Mouse (Mus musculus) gastrocnemius, adult 8-10 months (tissue): ENCODE data around the gene 1700001P01Rik. TPM values are rescaled to one million over a fixed set of nuclear protein-coding genes. Genes with fewer than 3 reads are reported as not detected.
"Not testable (repeated sequence)": the region's sequence is repeated elsewhere in the genome, so short reads cannot be mapped to it uniquely, and the experiment has no call there.

ENCODE experiments used
- DNase-seq, 2 experiments: peaks; one replicate each; pipeline ENCODE4 v3.0.0; 2022; ENCODE audit warnings: low spot score in 2 of 2
- microRNA-seq: library from miRNA; unstranded; fragments of <30 nt; microRNA quantifications from one replicate; pipeline ENCODE4 v1.2.0, GENCODE M21; 2022
- total RNA-seq, 4 experiments: library from RNA; stranded (reverse); gene quantifications; 2 replicates each; pipeline ENCODE4 v1.2.4; 2022

The 1700001P01Rik gene
- total RNA-seq, 4 experiments from 2014 or later = not detected

DNA sequence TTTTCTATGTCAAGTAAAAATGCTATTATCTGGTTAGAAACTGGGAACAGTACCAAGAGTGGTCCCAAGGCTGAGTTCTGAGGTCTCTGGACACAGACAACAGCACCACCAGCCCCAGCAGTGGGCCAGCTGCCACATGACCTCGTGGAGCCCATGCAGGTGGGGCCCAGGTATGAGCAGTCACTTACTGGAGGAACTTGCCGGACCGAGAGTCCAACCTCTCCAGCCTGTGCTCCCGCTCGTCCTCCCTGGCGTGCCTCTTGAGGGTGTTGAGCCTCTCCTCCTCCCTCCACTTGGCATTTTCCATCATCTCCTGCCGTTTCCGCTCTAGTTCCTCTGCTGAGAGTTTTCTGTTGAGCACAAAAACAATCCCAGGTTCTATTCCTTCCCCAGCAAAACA lies 27.9 kb downstream of the 1700001P01Rik start:
- no peak for DNase-seq

- DNase-seq = no peak
These were observed 30.4 kb downstream of the 1700001P01Rik start for GRCm38 (mm10) chr11:97745331-97745721.

GRCm38 (mm10) chr11:97744718-97745330 lies 30.9 kb downstream of the 1700001P01Rik start:
- DNase-seq = peak; percentile 98

GRCm38 (mm10) chr11:97744063-97744717 lies 31.5 kb downstream of the 1700001P01Rik start, which contains the start of gene Pip4k2b:
Pip4k2b (minus strand) TSS chr11:97744704.
- DNase-seq = peak in 1 of 2 experiments; percentile 35

DNA sequence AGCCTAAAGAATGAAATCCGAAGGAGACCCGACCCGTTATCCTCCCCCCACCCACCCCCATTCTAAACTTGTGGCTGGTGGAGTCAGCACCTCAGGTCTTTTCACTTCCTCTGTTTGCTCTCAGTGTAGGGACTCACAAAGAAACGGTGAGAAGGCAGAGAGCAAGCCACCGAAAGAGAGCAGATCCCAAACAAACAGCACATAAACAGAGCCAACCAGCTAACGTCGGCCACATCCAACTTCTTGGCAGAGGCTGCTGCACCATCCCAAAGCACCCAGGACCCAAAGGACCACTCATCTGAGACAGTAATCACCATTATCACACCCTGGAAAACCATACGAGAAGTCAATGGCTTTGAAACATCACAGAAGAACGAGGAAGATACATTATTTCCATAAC lies 32.3 kb downstream of the 1700001P01Rik start:
- DNase-seq = no peak

GRCm38 (mm10) chr11:97742591-97742990 lies 33.1 kb downstream of the 1700001P01Rik start:
- no peak for DNase-seq

- DNase-seq = no peak
These were observed 33.6 kb downstream of the 1700001P01Rik start for GRCm38 (mm10) chr11:97742157-97742556.

- DNase-seq = no peak
These were observed 35.5 kb downstream of the 1700001P01Rik start for GRCm38 (mm10) chr11:97740190-97740589.

DNA sequence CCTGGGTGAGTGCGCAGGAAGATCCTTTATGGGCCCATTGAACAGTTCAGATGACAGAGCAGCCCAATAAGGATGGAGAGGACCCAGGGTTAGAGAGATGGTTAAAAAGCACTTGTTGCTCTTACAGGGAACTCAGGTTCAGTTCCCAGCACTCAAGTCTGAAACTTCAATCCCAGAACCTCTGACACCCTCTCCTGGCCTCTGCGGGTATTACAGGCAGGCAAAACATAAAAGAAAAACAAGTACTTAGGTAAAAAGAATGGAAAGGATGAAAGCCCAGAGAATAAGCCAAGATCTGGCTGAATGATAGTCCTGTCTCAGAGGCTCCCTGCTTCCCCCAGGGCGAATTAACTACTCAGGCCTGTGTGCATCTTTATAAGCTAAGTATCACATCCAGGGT lies 36.6 kb downstream of the 1700001P01Rik start:
- DNase-seq = no peak

DNA sequence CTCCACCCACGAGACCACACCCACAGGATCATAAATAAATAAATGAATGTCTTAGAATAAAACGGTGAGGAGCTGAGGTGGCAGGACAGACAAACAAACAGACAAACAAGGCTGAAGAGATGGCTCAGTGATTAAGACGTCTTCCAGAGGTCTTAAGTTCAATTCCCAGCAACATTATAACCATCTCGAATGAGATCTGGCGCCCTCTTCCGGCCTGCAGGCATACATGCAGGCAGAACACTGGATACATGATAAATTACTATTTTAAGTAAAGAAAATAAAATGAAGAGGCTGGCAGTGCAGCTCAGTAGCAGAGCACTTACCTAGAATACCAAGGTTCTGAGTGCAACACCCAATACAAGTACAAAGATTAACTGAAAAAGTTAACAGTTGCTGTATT lies 37.0 kb downstream of the 1700001P01Rik start:
- DNase-seq = no peak

- DNase-seq = no peak
These were observed 38.1 kb downstream of the 1700001P01Rik start for GRCm38 (mm10) chr11:97737600-97737999.

DNA sequence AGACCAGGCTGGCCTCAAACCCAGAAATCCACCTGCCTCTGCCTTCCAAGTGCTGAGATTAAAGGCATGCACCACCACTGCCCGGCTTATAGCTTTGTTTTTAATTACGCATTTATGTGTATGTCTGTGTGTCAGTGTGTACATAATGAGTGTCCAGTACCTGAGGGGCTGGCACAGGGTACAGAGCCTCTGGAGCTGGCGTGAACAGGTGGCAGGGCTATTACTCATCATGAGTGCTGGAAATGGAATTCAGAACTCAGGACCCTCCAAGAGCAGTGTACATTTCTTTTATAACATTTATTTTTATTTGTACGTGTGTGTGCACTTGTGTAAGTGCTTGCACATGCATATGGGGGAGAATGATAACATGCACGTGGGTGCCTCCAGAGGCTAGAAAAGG lies 39.1 kb downstream of the 1700001P01Rik start:
- DNase-seq = no peak

DNA sequence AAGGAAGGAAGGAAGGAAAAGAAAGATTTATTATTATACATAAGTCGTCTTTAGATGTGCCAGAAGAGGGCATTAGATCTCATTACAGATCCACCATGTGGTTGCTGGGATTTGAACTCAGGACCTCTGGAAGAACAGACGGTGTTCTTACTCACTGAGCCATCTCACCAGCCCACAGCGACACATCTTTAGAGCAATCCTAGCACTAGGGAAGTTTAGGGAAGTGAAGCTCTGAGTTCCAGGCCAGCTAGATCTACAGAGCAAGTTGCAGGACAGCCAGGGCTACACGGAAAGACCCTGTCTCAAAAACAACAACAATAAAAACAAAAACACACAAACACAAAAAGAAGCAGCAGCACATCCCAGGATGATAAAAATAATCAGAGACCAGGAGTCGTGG lies 40.9 kb downstream of the 1700001P01Rik start:
- DNase-seq = not testable (repeated sequence)

- no peak for DNase-seq
These were observed 42.0 kb downstream of the 1700001P01Rik start for GRCm38 (mm10) chr11:97733689-97734088.

GRCm38 (mm10) chr11:97728730-97729129 lies 47.0 kb downstream of the 1700001P01Rik start:
- peak in 1 of 2 experiments; percentile 13 for DNase-seq

GRCm38 (mm10) chr11:97728311-97728710 lies 47.4 kb downstream of the 1700001P01Rik start:
- DNase-seq = no peak

GRCm38 (mm10) chr11:97723709-97724108 lies 52.0 kb downstream of the 1700001P01Rik start:
- no peak for DNase-seq

Small RNA genes lying within 50 kb of the gene (microRNA-seq; reads per million reads assigned to microRNA genes)
- not detected for gene Mir8102

Other genes with a start within 250 kb of the 1700001P01Rik start
- 1 to 10 TPM; 1.1 to 2.5 (median 1.6) TPM for gene Srcin1, start 199.7 kb downstream of the 1700001P01Rik start, total RNA-seq
- gene Epop, start 146.2 kb downstream of the 1700001P01Rik start, total RNA-seq = under 1 TPM; 0.39 to 0.92 (median 0.75) TPM
- 10 to 100 TPM; 45.5 to 63.7 (median 51.7) TPM for gene Mllt6, start 112.5 kb downstream of the 1700001P01Rik start, total RNA-seq
- 100 to 1,000 TPM; 102 to 119 (median 105) TPM for gene Cisd3, start 90.1 kb downstream of the 1700001P01Rik start, total RNA-seq
- 1 to 10 TPM; 1.2 to 2.7 (median 1.5) TPM for gene Pcgf2, start 75.4 kb downstream of the 1700001P01Rik start, total RNA-seq
- 100 to 1,000 TPM; 164 to 175 (median 171) TPM for gene Psmb3, start 72.5 kb downstream of the 1700001P01Rik start, total RNA-seq
- gene Pip4k2b, start 31.2 kb downstream of the 1700001P01Rik start, total RNA-seq = 10 to 100 TPM; 68.1 to 81.6 (median 73.1) TPM
- gene Cwc25, start 9.4 kb downstream of the 1700001P01Rik start, total RNA-seq = 1 to 10 TPM; 3.2 to 5.9 (median 4.7) TPM
- gene Rpl23, start 6.5 kb upstream of the 1700001P01Rik start, total RNA-seq = 100 to 1,000 TPM; 371 to 534 (median 431) TPM
- 10 to 100 TPM in 2 of 4 experiments, 1 to 10 TPM in 2; 5.9 to 11.2 (median 9.0) TPM for gene Lasp1, start 23.1 kb upstream of the 1700001P01Rik start, total RNA-seq
- under 1 TPM; 0.19 to 0.51 (median 0.32) TPM for gene B230217C12Rik, start 64.9 kb upstream of the 1700001P01Rik start, total RNA-seq
- under 1 TPM in 3 of 4 experiments, not detected in 1; 0.15 to 0.48 (median 0.46) TPM for gene Fbxo47, start 108.2 kb upstream of the 1700001P01Rik start, total RNA-seq
- gene Plxdc1, start 210.5 kb upstream of the 1700001P01Rik start, total RNA-seq = 1 to 10 TPM; 1.3 to 3.4 (median 1.9) TPM
- under 1 TPM in 2 of 4 experiments, not detected in 2; 0.18 to 0.19 TPM for gene Arl5c, start 220.3 kb upstream of the 1700001P01Rik start, total RNA-seq
- 100 to 1,000 TPM; 172 to 203 (median 187) TPM for gene Cacnb1, start 247.1 kb upstream of the 1700001P01Rik start, total RNA-seq